Mouse (Mus musculus) neural tube, embryonic 11.5 days (tissue): ENCODE data around the gene Smug1. TPM values are rescaled to one million over a fixed set of nuclear protein-coding genes. Genes with fewer than 3 reads are reported as not detected.
A peak's percentile ranks its signal among the peaks of the same experiment; 100 is the strongest.

Experiments
- ATAC-seq: fragments of 200-750 bp; cut with Nextera tagmentation; 2 replicates; pipeline ENCODE4 v1.8.0; 2017; ENCODE audit warnings: moderate number of reproducible peaks, mild to moderate bottlenecking, moderate TSS enrichment, moderate library complexity; ENCODE audit not compliant: insufficient read depth, low FRiP score, low TSS enrichment
- DNase-seq: peaks from one replicate; pipeline ENCODE4 v3.0.0-alpha.2; 2015; ENCODE audit warnings: low spot score
- H3K27ac ChIP-seq: fragments of 300-500 bp; sonication (generic); 2 replicates; pipeline ENCODE4 v1.5.1; 2014; ENCODE audit warnings: low read depth, mild to moderate bottlenecking, low read length
- H3K27me3 ChIP-seq: fragments of 300-500 bp; sonication (generic); 2 replicates; pipeline ENCODE4 v1.6.1; 2014; ENCODE audit warnings: mild to moderate bottlenecking, low read length, mixed read lengths; ENCODE audit not compliant: control insufficient read depth, insufficient read depth
- H3K36me3 ChIP-seq: fragments of 300-500 bp; sonication (generic); 2 replicates; pipeline ENCODE4 v1.6.1; 2014; ENCODE audit warnings: mild to moderate bottlenecking, low read length, moderate library complexity, mixed read lengths; ENCODE audit not compliant: control insufficient read depth, insufficient read depth
- H3K4me1 ChIP-seq: fragments of 300-500 bp; sonication (generic); 2 replicates; pipeline ENCODE4 v1.6.1; 2014; ENCODE audit warnings: low read length, mixed read lengths; ENCODE audit not compliant: control insufficient read depth, insufficient read depth
- H3K4me2 ChIP-seq: fragments of 300-500 bp; sonication (generic); 2 replicates; pipeline ENCODE4 v1.6.1; 2014; ENCODE audit warnings: low read depth, mild to moderate bottlenecking, moderate library complexity
- H3K4me3 ChIP-seq: fragments of 300-500 bp; sonication (generic); 2 replicates; pipeline ENCODE4 v1.5.1; 2014; ENCODE audit warnings: low read depth, low read length
- H3K9ac ChIP-seq: fragments of 300-500 bp; sonication (generic); 2 replicates; pipeline ENCODE4 v1.6.1; 2014; ENCODE audit warnings: mild to moderate bottlenecking, low read length
- H3K9me3 ChIP-seq: fragments of 300-500 bp; sonication (generic); 2 replicates; pipeline ENCODE4 v1.6.1; 2016; ENCODE audit warnings: low read length; ENCODE audit not compliant: control insufficient read depth
- WGBS: fragments of 180-500 bp; shearing (Covaris S2); extraction: QIAGEN DNeasy Blood & Tissue Kit; methylation state at CpG from one replicate; pipeline ENCODE4 v1.1.7; 2014; 5-methylcytosine and 5-hydroxymethylcytosine counted together
- polyA plus RNA-seq: library from polyadenylated mRNA; unstranded; fragments of >200 nt; fragmentation: Nextera tagmentation; extraction: Ambion mirVana; gene quantifications from 2 replicates; pipeline ENCODE4 v1.2.1, GENCODE M21; 2014

The Smug1 gene
- polyA plus RNA-seq, 1 experiment from 2014 or later: 65.4 TPM

GRCm38 (mm10) chr15:103145635-103146299 is 21.1 kb downstream of the Smug1 start:
- Histone ChIP-seq H3K4me1 (peaks cover 14% of the 10 kb centered on the region), H3K9me3 (no peaks in the 10 kb centered on the region), H3K9ac (peak overlapping the region; percentile 72; the same call in 1 of the 2 replicates), H3K4me3 (no peak overlapping the region), H3K36me3 (no peaks in the 10 kb centered on the region), H3K27me3 (0 out of 2 replicates have a peak, but pooled peaks cover 4% of the 10 kb centered on the region), H3K27ac (peak overlapping the region; percentile 77; the same call in 1 of the 2 replicates), H3K4me2 (peak overlapping the region; percentile 81; the same call in 1 of the 2 replicates)
- ATAC-seq (no peak), DNase-seq (no peak)
- WGBS: 70% methylated on average over 11 of the region's 11 CpGs

- Histone ChIP-seq H3K4me1 (peaks cover 14% of the 10 kb centered on the region), H3K9ac (no peak overlapping the region), H3K9me3 (no peaks in the 10 kb centered on the region), H3K4me2 (no peak overlapping the region), H3K27me3 (0 out of 2 replicates have a peak, but pooled peaks cover 4% of the 10 kb centered on the region), H3K4me3 (no peak overlapping the region), H3K36me3 (no peaks in the 10 kb centered on the region), H3K27ac (no peak overlapping the region)
- WGBS: 51% methylated on average over 3 of the region's 3 CpGs
- ATAC-seq: no peak
- no peak for DNase-seq
Observed at GRCm38 (mm10) chr15:103144176-103144575, 22.7 kb downstream of the Smug1 start.

DNA sequence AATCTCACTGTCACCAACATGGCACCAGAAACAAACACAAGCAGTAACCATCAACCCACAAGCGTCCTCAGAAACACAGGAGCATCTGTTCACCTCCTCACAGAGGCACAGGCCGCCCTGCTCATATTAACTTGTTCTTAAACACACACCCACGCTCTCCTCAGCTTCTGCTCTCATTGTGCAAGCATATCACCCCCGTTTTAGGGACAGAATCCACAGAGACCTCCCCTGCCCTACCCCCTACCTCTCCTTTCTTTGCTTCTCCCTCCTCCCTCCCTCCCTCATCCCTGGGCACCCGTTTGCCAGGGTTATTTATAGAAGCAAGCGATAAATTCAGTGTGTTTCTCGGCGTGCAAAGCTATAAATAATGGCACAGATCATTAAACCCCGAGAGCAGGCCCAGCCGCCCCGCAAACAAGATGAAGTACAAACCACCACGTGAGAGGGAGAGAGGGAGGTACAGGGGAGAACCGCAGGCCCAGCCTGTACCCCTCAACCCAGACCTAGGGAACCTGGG is 31.4 kb downstream of the Smug1 start:
- peak; percentile 60 for DNase-seq
- Histone ChIP-seq H3K9ac (peak overlapping the region; percentile 52), H3K4me3 (no peak overlapping the region), H3K4me1 (peaks cover 27% of the 10 kb centered on the region), H3K4me2 (peak overlapping the region; percentile 23; the same call in 1 of the 2 replicates), H3K27ac (peak overlapping the region; percentile 95), H3K36me3 (no peaks in the 10 kb centered on the region), H3K27me3 (no peaks in the 10 kb centered on the region), H3K9me3 (no peaks in the 10 kb centered on the region)
- ATAC-seq: peak; percentile 64
- 9% methylated on average over 13 of the region's 13 CpGs for WGBS

DNA sequence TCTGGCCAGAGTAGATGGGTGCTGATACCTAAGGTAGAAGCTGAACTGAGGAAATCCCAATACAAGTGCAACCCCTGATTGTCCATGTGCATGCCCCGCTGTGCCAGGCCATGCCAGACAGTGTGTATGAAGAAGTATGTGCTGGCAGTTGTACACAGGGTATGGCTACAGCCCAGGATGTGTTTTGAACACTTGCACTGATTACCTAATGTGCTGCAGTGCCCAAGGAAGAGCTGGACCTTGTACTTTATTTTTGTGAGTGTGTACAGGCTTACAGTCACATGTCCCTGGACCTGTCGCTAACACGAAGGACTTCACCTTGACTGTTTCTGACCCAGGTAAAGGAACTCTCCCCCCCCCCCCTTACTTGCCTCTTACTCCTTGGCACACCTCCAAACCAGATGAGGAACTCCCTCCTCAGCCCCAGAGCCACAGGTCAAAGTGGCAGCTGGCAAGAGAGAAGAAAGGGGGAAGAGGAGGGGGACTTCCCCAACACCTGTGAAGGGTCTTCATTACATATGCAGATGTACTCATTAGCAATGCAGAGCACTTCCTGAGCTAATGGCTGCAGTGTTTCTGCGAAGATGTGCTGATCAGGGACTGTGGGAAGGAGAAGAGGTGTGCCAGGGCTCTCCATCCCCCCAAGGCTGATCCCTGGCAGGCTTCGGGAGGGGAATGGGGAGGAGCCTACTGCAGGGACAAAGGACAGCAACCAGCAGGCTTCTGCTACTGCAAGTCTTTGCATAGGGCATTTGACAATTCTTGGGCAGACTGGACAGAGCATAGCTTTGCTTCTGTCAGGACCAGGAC is 32.4 kb downstream of the Smug1 start:
- no peaks in the 10 kb centered on the region for H3K27me3 ChIP-seq
- no peak overlapping the region for H3K4me3 ChIP-seq
- no peaks in the 10 kb centered on the region for H3K9me3 ChIP-seq
- no peaks in the 10 kb centered on the region for H3K36me3 ChIP-seq
- 28% methylated on average over 5 of the region's 5 CpGs for WGBS
- ATAC-seq (peak; percentile 64), DNase-seq (peak; percentile 63)
- H3K4me2 ChIP-seq: peak overlapping the region; percentile 23
- peak overlapping the region; percentile 95 for H3K27ac ChIP-seq
- H3K9ac ChIP-seq: peak overlapping the region; percentile 52
- H3K4me1 ChIP-seq: peaks cover 27% of the 10 kb centered on the region

DNA sequence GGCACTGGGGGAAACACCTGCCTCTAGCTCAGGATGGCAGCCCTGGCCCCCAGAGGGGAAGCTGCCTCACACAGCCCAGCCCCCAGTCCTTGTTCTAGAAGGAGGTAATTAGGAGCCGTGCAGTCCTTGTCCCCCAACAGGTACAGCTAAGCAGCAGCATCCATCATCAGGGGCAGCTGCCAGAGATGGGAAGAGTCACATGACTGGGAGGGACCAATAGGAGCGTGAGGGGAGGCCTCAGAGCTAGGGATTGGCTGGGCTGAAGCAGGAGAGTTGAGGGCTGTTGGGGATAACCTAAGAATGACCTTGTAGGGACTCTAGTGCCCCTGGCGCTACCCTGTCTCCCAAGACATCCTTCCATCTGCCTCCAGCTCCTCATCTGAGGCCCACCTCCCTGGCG is 33.1 kb downstream of the Smug1 start:
- ATAC-seq (peak; percentile 79), DNase-seq (peak; percentile 69)
- H3K9me3 ChIP-seq: no peaks in the 10 kb centered on the region
- 3% methylated on average over 4 of the region's 4 CpGs for WGBS
- H3K4me3 ChIP-seq: no peak overlapping the region
- H3K4me1 ChIP-seq: peaks cover 27% of the 10 kb centered on the region
- no peaks in the 10 kb centered on the region for H3K36me3 ChIP-seq
- peak overlapping the region; percentile 17 for H3K4me2 ChIP-seq
- no peaks in the 10 kb centered on the region for H3K27me3 ChIP-seq
- no peak overlapping the region for H3K9ac ChIP-seq
- H3K27ac ChIP-seq: peak overlapping the region; percentile 95

DNA sequence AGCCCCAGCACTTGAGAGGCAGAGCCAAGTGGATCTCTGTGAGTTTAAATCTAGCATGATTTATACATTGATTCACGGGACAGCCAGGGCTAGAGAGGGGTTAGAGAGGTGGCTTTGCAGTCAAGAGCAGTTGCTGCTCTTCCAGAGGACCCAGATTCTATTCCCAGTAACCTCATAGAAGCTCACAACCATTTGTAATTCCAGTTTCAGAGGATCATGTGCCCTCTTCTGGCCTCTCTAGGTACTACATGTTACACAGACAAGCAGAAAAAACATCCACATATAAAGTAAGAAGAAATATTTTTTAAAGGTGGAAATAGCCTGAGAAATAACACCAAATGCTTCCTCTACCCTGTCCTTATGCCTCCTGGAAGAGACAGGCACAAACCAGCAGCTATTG is 36.2 kb downstream of the Smug1 start:
- no peak for DNase-seq
- WGBS: 63% methylated on average over 1 of the region's 1 CpGs

GRCm38 (mm10) chr15:103129289-103129688 is 37.6 kb downstream of the Smug1 start:
- WGBS: 60% methylated on average over 6 of the region's 6 CpGs
- no peak overlapping the region for H3K4me2 ChIP-seq
- DNase-seq: no peak
- no peak overlapping the region for H3K9ac ChIP-seq
- peaks cover 9% of the 10 kb centered on the region for H3K4me1 ChIP-seq
- no peak overlapping the region for H3K4me3 ChIP-seq
- no peaks in the 10 kb centered on the region for H3K36me3 ChIP-seq
- no peaks in the 10 kb centered on the region for H3K27me3 ChIP-seq
- no peak for ATAC-seq
- no peaks in the 10 kb centered on the region for H3K9me3 ChIP-seq
- no peak overlapping the region for H3K27ac ChIP-seq

More for the DNA sequence above, 36.2 kb downstream of the Smug1 start:
- no peak overlapping the region for H3K4me3 ChIP-seq
- no peaks in the 10 kb centered on the region for H3K27me3 ChIP-seq
- H3K9me3 ChIP-seq: no peaks in the 10 kb centered on the region
- H3K36me3 ChIP-seq: no peaks in the 10 kb centered on the region
- no peak overlapping the region for H3K27ac ChIP-seq
- no peak overlapping the region for H3K9ac ChIP-seq
- ATAC-seq: no peak
- H3K4me1 ChIP-seq: peaks cover 23% of the 10 kb centered on the region
- H3K4me2 ChIP-seq: no peak overlapping the region

GRCm38 (mm10) chr15:103128056-103128833 is 38.6 kb downstream of the Smug1 start:
- no peak overlapping the region for H3K4me3 ChIP-seq
- no peak overlapping the region for H3K9ac ChIP-seq
- no peak overlapping the region for H3K4me2 ChIP-seq
- 25% methylated on average over 1 of the region's 1 CpGs for WGBS
- no peaks in the 10 kb centered on the region for H3K27me3 ChIP-seq
- H3K4me1 ChIP-seq: peaks cover 6% of the 10 kb centered on the region
- no peaks in the 10 kb centered on the region for H3K36me3 ChIP-seq
- no peak for DNase-seq
- no peak overlapping the region for H3K27ac ChIP-seq
- ATAC-seq: no peak
- no peaks in the 10 kb centered on the region for H3K9me3 ChIP-seq
